Mouse (Mus musculus): ENCODE data around the gene Creb3. TPM values are rescaled to one million over a fixed set of nuclear protein-coding genes. Genes with fewer than 3 reads are reported as not detected.
A peak's percentile ranks its signal among the peaks of the same experiment; 100 is the strongest.

Gene Creb3
- 24.0 and 24.4 TPM in 2 replicates for polyA plus RNA-seq (2011; ENCODE audit: insufficient read depth, insufficient read length, low read depth, missing spikeins)

DNA sequence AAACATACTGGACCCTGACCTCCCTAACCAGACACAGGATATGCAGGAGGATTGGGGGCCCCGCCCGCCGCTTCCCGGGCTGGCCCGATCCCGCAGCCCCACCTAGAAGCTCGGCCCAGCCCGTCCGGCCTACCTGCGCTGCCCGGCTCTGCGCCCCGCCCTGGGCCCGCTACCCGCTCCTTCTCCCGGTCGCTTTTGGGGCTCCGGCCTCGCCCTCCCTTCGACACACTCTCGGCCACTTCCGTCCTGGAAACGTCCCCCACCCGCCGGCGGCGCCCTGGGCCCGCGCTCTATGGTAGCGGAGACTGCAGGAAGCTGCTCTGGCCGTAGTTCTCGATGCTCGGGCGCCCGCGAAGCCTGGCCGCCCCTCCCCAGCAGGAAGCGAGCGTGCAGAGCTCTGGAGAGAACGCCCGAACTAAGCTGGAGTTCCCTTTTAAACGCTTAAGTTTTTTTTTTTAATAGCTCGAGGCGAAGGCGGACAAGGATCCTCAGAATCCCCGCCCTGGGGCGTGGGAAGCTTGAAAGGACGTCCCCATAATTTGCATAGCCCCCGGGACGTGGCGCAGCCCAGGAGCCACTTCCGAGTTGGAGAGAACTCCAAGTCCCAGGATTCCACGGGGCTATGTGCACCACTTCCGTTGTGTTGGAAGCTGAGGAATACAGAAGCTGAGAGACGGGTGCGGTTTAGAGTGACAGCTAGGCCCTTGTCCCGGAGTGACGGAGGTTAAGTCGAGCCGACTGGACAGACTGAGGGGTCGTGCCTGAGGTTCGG lies at the start of gene Creb3, which contains the start of gene Tln1:
Creb3 (plus strand) TSS at position 336 of the 772 bp plus-strand sequence.
Tln1 (minus strand) TSS at position 695 of the 772 bp plus-strand sequence.
- no peaks in the 10 kb centered on the region for H3K27me3 ChIP-seq (ENCODE audit: control insufficient read depth, insufficient read depth, low read length, poor library complexity, severe bottlenecking)
- H3K4me3 ChIP-seq (ENCODE audit: low read depth, low read length): peak within 1 kb of the TSS; percentile 97
- peak; percentile 37; the same call in 1 of the 2 replicates for TF ChIP-seq EP300 (IDR thresholded peaks at IDR 0.05; ENCODE audit: insufficient read depth, low read depth, low read length)
- TF ChIP-seq POLR2A (IDR thresholded peaks at IDR 0.05; ENCODE audit: insufficient read depth, low read length): no peak
- H3K4me1 ChIP-seq (ENCODE audit: control insufficient read depth, insufficient read depth, low read length): peaks cover 9% of the 10 kb centered on the region
- H3K27ac ChIP-seq (ENCODE audit: insufficient read depth, low read length): peak within 1 kb of the TSS; percentile 92
- H3K9ac ChIP-seq (ENCODE audit: low read depth, poor library complexity, severe bottlenecking): peak within 1 kb of the TSS; percentile 85
- H3K9me3 ChIP-seq (replicated peaks; ENCODE audit: control insufficient read depth, insufficient read depth, low read length, poor library complexity, severe bottlenecking): no peaks in the 10 kb centered on the region
- peaks cover under 1% of the 10 kb centered on the region; the same call in 1 of the 2 replicates for H3K36me3 ChIP-seq (ENCODE audit: control insufficient read depth, insufficient read depth, low read length, poor library complexity, severe bottlenecking)

DNA sequence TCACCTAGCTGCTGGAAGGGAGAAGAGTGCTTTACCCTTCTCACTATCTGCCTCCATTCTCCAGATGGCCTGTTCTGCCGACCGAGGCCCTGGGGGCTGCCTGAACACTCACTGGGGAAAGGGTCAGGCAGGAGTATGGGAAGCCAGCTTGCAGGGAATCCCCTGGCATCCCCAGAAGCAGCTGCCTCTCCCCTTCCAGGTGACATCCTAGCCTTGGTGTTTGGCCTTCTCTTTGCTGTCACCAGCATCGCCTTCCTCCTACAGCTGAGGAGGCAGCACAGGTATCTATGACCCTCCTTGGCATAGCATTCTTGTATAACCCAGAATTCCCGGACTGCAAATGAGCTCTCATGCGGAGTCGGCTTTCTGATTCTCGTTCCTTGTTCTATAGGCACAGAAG lies 49.5 kb upstream of the Creb3 start:
- Histone ChIP-seq H3K9me3 (replicated peaks; ENCODE audit: control insufficient read depth, insufficient read depth, low read length, poor library complexity, severe bottlenecking) (no peaks in the 10 kb centered on the region), H3K27ac (ENCODE audit: insufficient read depth, low read length) (no peak overlapping the region), H3K4me3 (ENCODE audit: low read depth, low read length) (no peak overlapping the region), H3K36me3 (ENCODE audit: control insufficient read depth, insufficient read depth, low read length, poor library complexity, severe bottlenecking) (no peaks in the 10 kb centered on the region), H3K9ac (ENCODE audit: low read depth, poor library complexity, severe bottlenecking) (no peak overlapping the region), H3K27me3 (ENCODE audit: control insufficient read depth, insufficient read depth, low read length, poor library complexity, severe bottlenecking) (no peaks in the 10 kb centered on the region), H3K4me1 (ENCODE audit: control insufficient read depth, insufficient read depth, low read length) (peaks cover 3% of the 10 kb centered on the region)
- TF ChIP-seq POLR2A (IDR thresholded peaks at IDR 0.05; ENCODE audit: insufficient read depth, low read length) (no peak), EP300 (IDR thresholded peaks at IDR 0.05; ENCODE audit: insufficient read depth, low read depth, low read length) (no peak), CTCF (IDR thresholded peaks at IDR 0.05; ENCODE audit: low read depth, low read length) (no peak)

DNA sequence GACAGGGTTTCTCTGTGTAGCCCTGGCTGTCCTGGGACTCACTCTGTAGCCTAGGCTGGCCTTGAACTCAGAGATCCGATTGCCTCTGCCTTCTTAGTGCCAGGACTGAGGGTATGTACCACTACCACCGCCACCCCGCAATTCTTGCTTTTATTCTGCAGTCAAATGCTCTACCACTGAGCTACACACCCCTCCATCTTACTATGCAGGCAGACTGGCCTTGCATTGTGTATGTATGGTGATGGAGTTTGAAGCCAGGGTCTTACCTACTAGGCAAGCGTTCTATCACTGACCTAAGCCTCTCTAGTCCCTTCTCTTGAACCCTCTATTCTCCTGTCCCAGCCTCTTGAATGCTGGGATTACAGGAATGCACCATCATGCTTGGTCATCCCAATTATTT lies 48.8 kb upstream of the Creb3 start:
- TF ChIP-seq POLR2A (IDR thresholded peaks at IDR 0.05; ENCODE audit: insufficient read depth, low read length) (no peak), CTCF (IDR thresholded peaks at IDR 0.05; ENCODE audit: low read depth, low read length) (no peak), EP300 (IDR thresholded peaks at IDR 0.05; ENCODE audit: insufficient read depth, low read depth, low read length) (no peak)
- Histone ChIP-seq H3K27me3 (ENCODE audit: control insufficient read depth, insufficient read depth, low read length, poor library complexity, severe bottlenecking) (no peaks in the 10 kb centered on the region), H3K4me3 (ENCODE audit: low read depth, low read length) (no peak overlapping the region), H3K27ac (ENCODE audit: insufficient read depth, low read length) (no peak overlapping the region), H3K4me1 (ENCODE audit: control insufficient read depth, insufficient read depth, low read length) (peaks cover 3% of the 10 kb centered on the region), H3K9me3 (replicated peaks; ENCODE audit: control insufficient read depth, insufficient read depth, low read length, poor library complexity, severe bottlenecking) (no peaks in the 10 kb centered on the region), H3K36me3 (ENCODE audit: control insufficient read depth, insufficient read depth, low read length, poor library complexity, severe bottlenecking) (no peaks in the 10 kb centered on the region), H3K9ac (ENCODE audit: low read depth, poor library complexity, severe bottlenecking) (no peak overlapping the region)

DNA sequence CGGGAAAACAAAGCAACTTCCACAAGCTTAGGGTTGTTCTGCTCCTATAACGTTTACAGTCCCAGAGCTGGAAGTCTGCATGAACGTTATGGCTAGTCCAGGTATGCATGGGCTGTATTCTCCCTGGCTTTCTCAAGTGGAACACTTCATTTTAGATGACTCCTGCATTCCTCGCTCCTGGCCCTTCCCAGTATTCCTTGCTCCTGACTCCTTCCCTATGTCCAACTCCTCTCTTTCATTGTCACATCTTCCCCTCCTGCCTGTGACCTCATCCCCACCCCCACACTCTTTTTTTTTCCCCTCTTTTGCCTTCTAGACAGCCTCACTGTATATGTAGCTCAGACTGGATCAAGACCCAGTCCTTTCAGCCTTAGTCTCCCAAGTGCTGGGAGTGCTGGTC lies 48.3 kb upstream of the Creb3 start:
- H3K27me3 ChIP-seq (ENCODE audit: control insufficient read depth, insufficient read depth, low read length, poor library complexity, severe bottlenecking): no peaks in the 10 kb centered on the region
- H3K9ac ChIP-seq (ENCODE audit: low read depth, poor library complexity, severe bottlenecking): no peak overlapping the region
- peaks cover 3% of the 10 kb centered on the region for H3K4me1 ChIP-seq (ENCODE audit: control insufficient read depth, insufficient read depth, low read length)
- no peak overlapping the region for H3K27ac ChIP-seq (ENCODE audit: insufficient read depth, low read length)
- no peak for TF ChIP-seq EP300 (IDR thresholded peaks at IDR 0.05; ENCODE audit: insufficient read depth, low read depth, low read length)
- no peak for TF ChIP-seq CTCF (IDR thresholded peaks at IDR 0.05; ENCODE audit: low read depth, low read length)
- TF ChIP-seq POLR2A (IDR thresholded peaks at IDR 0.05; ENCODE audit: insufficient read depth, low read length): no peak
- no peaks in the 10 kb centered on the region for H3K9me3 ChIP-seq (replicated peaks; ENCODE audit: control insufficient read depth, insufficient read depth, low read length, poor library complexity, severe bottlenecking)
- H3K4me3 ChIP-seq (ENCODE audit: low read depth, low read length): no peak overlapping the region
- H3K36me3 ChIP-seq (ENCODE audit: control insufficient read depth, insufficient read depth, low read length, poor library complexity, severe bottlenecking): no peaks in the 10 kb centered on the region

DNA sequence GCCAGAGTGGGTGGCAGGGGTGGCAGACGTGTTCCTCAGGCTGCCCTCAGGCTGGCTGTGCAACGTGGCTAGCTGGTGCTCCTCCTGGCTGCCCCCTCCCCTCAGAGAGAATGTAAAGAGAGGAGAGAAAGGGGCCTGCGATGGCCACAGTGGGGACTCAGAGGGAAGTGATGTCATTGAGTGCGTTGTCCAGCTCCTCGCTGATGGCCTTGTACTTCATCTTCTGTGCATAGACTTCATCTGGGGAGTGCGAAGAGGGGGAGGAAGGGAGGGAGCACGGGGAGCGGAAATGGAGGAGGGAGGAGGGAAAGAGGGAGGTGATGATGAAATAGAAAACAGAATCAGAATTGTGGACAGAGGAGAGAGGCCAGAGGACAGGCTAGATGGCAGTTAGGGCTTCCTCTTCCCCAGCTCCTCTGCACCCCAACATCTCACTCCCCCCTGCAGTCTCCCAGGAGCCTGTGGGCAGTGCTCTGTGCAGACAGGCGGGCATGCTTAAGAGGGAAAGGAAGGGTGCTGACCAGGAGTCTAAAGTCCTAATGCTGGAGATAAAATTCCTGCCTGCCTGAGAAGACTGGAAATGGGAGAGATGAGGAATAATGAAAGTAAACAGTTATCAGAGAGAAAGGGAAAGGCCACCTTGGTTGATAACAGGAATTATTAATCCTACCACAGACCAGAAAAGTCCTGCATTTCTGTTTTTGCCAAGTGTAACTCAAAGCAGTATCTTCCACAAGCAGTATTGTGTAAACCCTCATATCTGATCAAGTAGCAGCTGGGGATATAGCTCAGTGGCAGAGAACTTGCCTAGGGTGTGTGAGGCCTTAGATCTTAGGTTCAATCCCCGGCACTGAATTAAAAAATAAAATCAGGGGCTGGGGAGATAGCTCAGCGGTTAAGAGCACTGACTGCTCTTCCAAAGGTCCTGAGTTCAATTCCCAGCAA lies 46.1 kb upstream of the Creb3 start:
- H3K27ac ChIP-seq (ENCODE audit: insufficient read depth, low read length): no peak overlapping the region
- H3K4me3 ChIP-seq (ENCODE audit: low read depth, low read length): no peak overlapping the region
- no peaks in the 10 kb centered on the region for H3K36me3 ChIP-seq (ENCODE audit: control insufficient read depth, insufficient read depth, low read length, poor library complexity, severe bottlenecking)
- no peak overlapping the region for H3K9ac ChIP-seq (ENCODE audit: low read depth, poor library complexity, severe bottlenecking)
- TF ChIP-seq EP300 (IDR thresholded peaks at IDR 0.05; ENCODE audit: insufficient read depth, low read depth, low read length) (no peak), CTCF (IDR thresholded peaks at IDR 0.05; ENCODE audit: low read depth, low read length) (no peak), POLR2A (IDR thresholded peaks at IDR 0.05; ENCODE audit: insufficient read depth, low read length) (no peak)
- H3K4me1 ChIP-seq (ENCODE audit: control insufficient read depth, insufficient read depth, low read length): no peaks in the 10 kb centered on the region
- H3K9me3 ChIP-seq (replicated peaks; ENCODE audit: control insufficient read depth, insufficient read depth, low read length, poor library complexity, severe bottlenecking): no peaks in the 10 kb centered on the region
- H3K27me3 ChIP-seq (ENCODE audit: control insufficient read depth, insufficient read depth, low read length, poor library complexity, severe bottlenecking): no peaks in the 10 kb centered on the region

All from ES-Bruce4 (cell line).